8 mouse cellular contexts compared by ENCODE assay signal in the genomic region with DNA sequence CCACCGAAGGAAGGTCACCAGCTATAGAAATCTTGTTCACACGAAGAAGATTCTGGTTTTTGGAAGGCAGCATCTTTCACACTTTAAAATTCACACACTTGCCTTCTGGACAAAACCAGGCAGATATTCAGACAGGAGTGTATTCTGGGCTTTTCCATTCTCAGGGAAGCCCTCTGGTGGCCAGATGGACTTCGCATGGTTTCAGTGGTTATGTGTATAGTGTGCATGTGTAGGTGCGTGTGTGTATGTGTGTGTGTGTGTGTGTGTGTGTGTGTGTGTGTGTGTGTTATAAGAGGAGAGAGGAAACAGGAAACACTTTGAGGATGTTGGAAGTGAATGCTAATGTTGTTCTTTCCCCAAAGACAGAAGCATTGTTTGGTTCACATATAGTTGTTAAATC.
DNase-seq lines count a peak whose midpoint lies in the region; ATAC-seq and TF ChIP-seq lines count a peak whose summit lies in the region.

No protein-coding gene starts in this region.

- H3K4me3 ChIP-seq in heart, embryonic 10.5 days: no peak overlapping the region
- H3K4me3 ChIP-seq in midbrain, postnatal 0 days (ENCODE audit: low read depth, low read length): no peak overlapping the region

- H3K4me1 ChIP-seq in heart, embryonic 10.5 days: no peaks in the 10 kb centered on the region
- H3K4me1 ChIP-seq in midbrain, postnatal 0 days (ENCODE audit: insufficient read depth, low read length): no peaks in the 10 kb centered on the region

- no peak overlapping the region for H3K9ac ChIP-seq in midbrain, postnatal 0 days (replicated peaks; ENCODE audit: low read length, poor library complexity, severe bottlenecking)

- peak; percentile 54 to 56 for DNase-seq in left cerebral cortex, adult 18-20 months (ENCODE audit: low spot score in 2 of 2)
- DNase-seq in left cerebral cortex, adult 11 months (ENCODE audit: low spot score): no peak
- peak; percentile 55 for DNase-seq in T-cell, adult 2 months (ENCODE audit: low spot score)
- DNase-seq in heart, embryonic 10.5 days (ENCODE audit: low spot score): peak; percentile 75
- peak; percentile 30 for DNase-seq in layer of hippocampus, adult 9-11 months
- DNase-seq in midbrain, postnatal 0 days (ENCODE audit: low spot score): peak; percentile 78
- peak; percentile 65 for DNase-seq in thymus, postnatal 14 days

- peak; percentile 83 for ATAC-seq in common myeloid progenitor, adult 5-6 weeks (replicated peaks; ENCODE audit: low read depth, poor library complexity, severe bottlenecking)
- ATAC-seq in midbrain, postnatal 0 days (ENCODE audit: low FRiP score): no peak

- peak; percentile 88 for TF ChIP-seq CTCF in midbrain, postnatal 0 days (IDR thresholded peaks at IDR 0.05)

- H3K9me3 ChIP-seq in heart, embryonic 10.5 days: no peaks in the 10 kb centered on the region
- H3K9me3 ChIP-seq in midbrain, postnatal 0 days (ENCODE audit: low read length): no peaks in the 10 kb centered on the region

- H3K4me2 ChIP-seq in midbrain, postnatal 0 days (ENCODE audit: low read depth, low read length, poor library complexity, severe bottlenecking): no peak overlapping the region

- no peaks in the 10 kb centered on the region for H3K36me3 ChIP-seq in heart, embryonic 10.5 days
- H3K36me3 ChIP-seq in midbrain, postnatal 0 days (ENCODE audit: insufficient read depth, low read length): no peaks in the 10 kb centered on the region

- no peak overlapping the region for H3K27ac ChIP-seq in heart, embryonic 10.5 days
- H3K27ac ChIP-seq in midbrain, postnatal 0 days (ENCODE audit: low read depth, low read length): no peak overlapping the region

- WGBS in heart, embryonic 10.5 days: 79% methylated on average over 4 of the region's 4 CpGs
- WGBS in midbrain, postnatal 0 days: 68% methylated on average over 4 of the region's 4 CpGs

- no peaks in the 10 kb centered on the region for H3K27me3 ChIP-seq in heart, embryonic 10.5 days (ENCODE audit: insufficient read depth, poor library complexity, severe bottlenecking)
- H3K27me3 ChIP-seq in midbrain, postnatal 0 days (ENCODE audit: insufficient read depth, low read length): no peaks in the 10 kb centered on the region
